Mouse (Mus musculus) erythroblast, embryonic 14.5 days (primary cell): ENCODE data around the gene Pecr.

Source experiments
- GATA1 ChIP-seq: IDR thresholded peaks from 2 replicates; pipeline ENCODE4 v1.6.1; 2012; ENCODE audit warnings: low read length, inconsistent platforms, mixed read lengths
- TAL1 ChIP-seq: IDR thresholded peaks from 3 replicates; pipeline ENCODE4 v1.6.1; 2012; ENCODE audit warnings: low read length, inconsistent platforms, mixed read lengths

DNA sequence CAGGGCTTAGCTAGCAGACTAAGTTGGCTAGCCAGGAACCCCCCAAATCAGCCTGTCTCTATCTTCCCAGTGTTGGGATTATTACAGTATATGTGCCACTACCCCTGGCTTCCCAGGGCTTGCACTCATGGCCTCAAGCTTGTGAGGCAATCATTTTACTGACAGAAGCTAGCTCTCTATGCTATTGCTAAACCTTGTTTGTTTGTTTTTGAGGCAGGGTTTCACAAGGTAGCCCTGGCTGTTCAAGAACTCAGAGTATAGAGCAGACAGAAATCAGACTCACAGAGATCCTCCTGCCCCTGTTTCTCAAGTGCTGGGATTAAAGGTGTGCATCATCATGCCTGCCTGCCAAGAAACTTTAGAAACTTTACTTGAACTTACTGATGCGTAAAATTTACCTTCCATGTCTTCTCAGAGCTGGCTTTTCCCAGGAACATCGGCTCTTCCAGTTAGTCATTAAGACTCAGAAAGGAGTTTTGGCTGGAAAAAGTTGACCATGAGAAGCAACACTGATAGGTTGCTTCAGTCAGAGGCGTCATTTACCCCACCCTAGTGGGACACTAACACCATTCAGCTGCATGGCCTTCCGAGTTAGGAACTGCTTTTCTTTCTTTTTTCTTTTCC lies 4.5 kb upstream of the Pecr start:
- TF ChIP-seq GATA1 (no peak), TAL1 (no peak)
